Mouse (Mus musculus) Patski (cell line): ENCODE measurements around the gene Cfdp1. TPM values are rescaled to one million over a fixed set of nuclear protein-coding genes. Genes with fewer than 3 reads are reported as not detected.

Source experiments
- ATAC-seq: fragments of 100-300 bp; one replicate; pipeline ENCODE4 v1.8.0; 2021
- CTCF ChIA-PET: fragments of 350-600 bp; sonication (Branson Sonifier 250); formaldehyde crosslinking; loops from one replicate; lab custom pipeline; 2022; ENCODE audit warnings: inconsistent platforms; lab: Charles Lee
- POLR2A ChIA-PET: fragments of 350-600 bp; sonication (Branson Sonifier 250); formaldehyde crosslinking; loops from one replicate; lab custom pipeline; 2022; ENCODE audit warnings: antibody characterized with exemption, inconsistent platforms; lab: Charles Lee
- DNase-seq: peaks from one replicate; pipeline ENCODE4 v3.0.0-alpha.2; 2011; ENCODE audit warnings: low read depth, low spot score
- H3K27me3 ChIP-seq: fragments of 371-371 bp; one replicate; pipeline ENCODE4 v1.5.1; 2021
- CTCF ChIP-seq: fragments of 100-300 bp; IDR thresholded peaks from one replicate; pipeline ENCODE4 v1.5.1; 2021
- in situ Hi-C: fragments of 300-500 bp; cut with MboI; formaldehyde crosslinking; loops from 3 replicates; pipeline ENCODE4 v1.11.1; 2018; ENCODE audit warnings: low pct_unique_long_range_greater_than_20kb, mixed read lengths
- polyA plus RNA-seq: library from polyadenylated mRNA; unstranded; gene quantifications from one replicate; pipeline ENCODE4 v1.2.3, GENCODE M21; 2021

The Cfdp1 gene
- polyA plus RNA-seq, 1 experiment from 2014 or later, result 179 TPM

DNA sequence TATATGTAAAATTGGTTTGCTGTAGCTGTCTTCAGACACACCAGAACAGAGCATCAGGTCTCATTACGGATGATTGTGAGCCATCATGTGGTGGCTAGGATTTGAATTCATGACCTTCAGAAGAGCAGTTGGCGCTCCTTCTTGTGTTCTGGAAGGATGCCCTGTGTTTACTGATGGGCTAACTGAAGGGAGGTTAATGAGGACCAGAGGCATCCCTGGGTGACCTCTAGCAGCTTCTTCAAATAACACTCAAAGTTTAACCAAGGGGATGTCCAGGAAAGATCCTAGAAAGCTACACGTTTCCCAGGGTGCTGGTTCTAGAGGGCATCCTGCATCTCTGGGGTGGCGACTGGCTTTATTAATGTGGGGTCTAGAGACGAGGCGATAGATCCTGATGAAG, 99.4 kb downstream of the Cfdp1 start:
- H3K27me3 ChIP-seq, result no peaks in the 10 kb centered on the region
- ChIA-PET CTCF (interaction anchor here (1.1 kb wide), 1 partner anchor 9 kb away, joined by 3 read pairs; no protein-coding TSS in a partner anchor), POLR2A (no interaction called here)
- ATAC-seq (no peak), DNase-seq (no peak)
- in situ Hi-C loops, result no loop called here
- TF ChIP-seq CTCF, result no peak

DNA sequence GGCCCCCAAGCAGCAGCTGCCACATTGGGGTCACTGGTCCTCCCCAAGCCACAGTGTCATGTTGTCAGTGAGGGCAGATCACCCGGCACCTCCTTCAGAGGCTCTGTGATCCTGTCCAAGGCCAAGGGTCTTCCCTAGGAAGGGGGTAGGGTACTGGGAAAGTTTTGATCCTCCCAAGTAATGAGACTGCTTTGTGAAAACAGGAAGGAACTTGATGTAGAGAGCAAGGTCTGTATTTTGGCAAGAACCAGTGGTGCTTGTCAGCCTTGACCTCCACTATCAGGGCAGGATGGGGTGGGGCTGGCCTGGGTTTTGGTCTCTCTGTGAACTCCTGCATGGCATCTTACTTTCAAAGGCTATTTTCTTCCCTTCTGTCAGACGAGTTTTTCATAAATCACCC, 100.0 kb downstream of the Cfdp1 start:
- ATAC-seq, result no peak

DNA sequence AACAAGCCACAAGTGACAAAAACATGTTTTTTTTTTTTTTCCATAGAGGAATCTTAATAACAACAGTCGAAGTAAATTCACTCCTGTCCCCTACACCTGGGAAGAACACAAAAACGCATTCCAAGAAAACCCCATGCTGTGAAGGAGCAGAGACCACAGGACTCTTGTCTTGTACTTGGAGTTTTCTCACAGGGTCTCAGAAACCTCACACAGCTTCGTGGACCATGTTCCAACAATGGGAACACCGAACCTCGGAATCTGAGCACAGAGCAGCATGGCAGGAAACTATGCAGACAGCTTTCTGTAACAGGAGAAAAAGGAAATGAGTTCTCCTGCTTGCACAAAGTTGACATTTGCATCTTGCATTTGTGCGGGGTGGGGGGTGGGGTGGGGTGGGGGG, 105.3 kb downstream of the Cfdp1 start:
- no peaks in the 10 kb centered on the region for H3K27me3 ChIP-seq
- TF ChIP-seq CTCF, result no peak
- in situ Hi-C loops, result loop anchor here (5.0 to 25.0 kb wide), 2 partner anchors 41 to 961 kb away; no protein-coding TSS in a partner anchor
- ATAC-seq, result no peak
- CTCF ChIA-PET, result no interaction called here
- POLR2A ChIA-PET, result no interaction called here
- no peak for DNase-seq

More for the DNA sequence above, 100.0 kb downstream of the Cfdp1 start:
- ChIA-PET CTCF (interaction anchor here (1.1 kb wide), 1 partner anchor 10 kb away, joined by 3 read pairs; no protein-coding TSS in a partner anchor), POLR2A (interaction anchor here (1.0 to 1.1 kb wide), 2 partner anchors 22 to 24 kb away, joined by 4 read pairs; no protein-coding TSS in a partner anchor)
- no peak for TF ChIP-seq CTCF
- in situ Hi-C loops, result no loop called here
- H3K27me3 ChIP-seq, result no peaks in the 10 kb centered on the region
- DNase-seq, result no peak

DNA sequence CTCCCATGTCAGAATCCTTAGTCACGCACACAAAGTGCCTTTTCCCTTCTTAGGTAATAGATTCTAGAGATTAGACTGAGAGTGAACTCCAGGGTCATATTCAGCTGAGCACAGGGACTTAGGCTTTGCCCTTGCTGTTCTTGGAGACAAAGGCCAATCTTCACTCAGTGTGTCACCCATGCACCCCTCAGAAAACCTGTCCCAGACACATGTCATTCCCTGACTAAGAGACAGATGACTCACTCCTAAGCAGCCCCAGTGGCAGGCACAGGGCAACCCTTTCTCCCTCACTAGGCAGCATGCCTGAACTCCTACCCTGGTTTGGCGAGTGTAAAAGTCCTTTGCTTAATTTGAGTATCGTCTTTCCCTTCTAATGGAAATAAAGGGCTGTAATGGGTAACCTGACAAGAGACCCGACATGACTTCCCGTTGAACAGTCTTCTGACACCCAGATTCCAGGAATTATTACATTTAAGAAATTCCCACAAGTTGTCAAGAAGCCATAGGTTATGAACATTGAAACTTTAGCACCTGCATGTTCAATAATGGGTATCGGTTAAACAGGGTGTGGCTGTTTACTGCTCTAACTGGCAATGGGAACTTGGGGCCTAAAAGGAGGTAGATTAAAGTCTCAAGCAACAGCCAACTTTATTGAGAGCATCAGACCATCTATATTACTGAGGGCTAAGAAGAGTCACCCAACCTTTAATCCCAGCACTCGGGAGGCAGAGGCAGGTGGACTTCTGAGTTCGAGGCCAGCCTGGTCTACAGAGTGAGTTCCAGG, 106.0 kb downstream of the Cfdp1 start:
- no peak for DNase-seq
- in situ Hi-C loops, result loop anchor here (5.0 to 25.0 kb wide), 2 partner anchors 41 to 961 kb away; no protein-coding TSS in a partner anchor
- ChIA-PET POLR2A (interaction anchor here (10.1 kb wide), 1 partner anchor 15 kb away, joined by 99 read pairs; no protein-coding TSS in a partner anchor), CTCF (no interaction called here)
- ATAC-seq, result peak; percentile 40
- H3K27me3 ChIP-seq, result no peaks in the 10 kb centered on the region
- no peak for TF ChIP-seq CTCF

DNA sequence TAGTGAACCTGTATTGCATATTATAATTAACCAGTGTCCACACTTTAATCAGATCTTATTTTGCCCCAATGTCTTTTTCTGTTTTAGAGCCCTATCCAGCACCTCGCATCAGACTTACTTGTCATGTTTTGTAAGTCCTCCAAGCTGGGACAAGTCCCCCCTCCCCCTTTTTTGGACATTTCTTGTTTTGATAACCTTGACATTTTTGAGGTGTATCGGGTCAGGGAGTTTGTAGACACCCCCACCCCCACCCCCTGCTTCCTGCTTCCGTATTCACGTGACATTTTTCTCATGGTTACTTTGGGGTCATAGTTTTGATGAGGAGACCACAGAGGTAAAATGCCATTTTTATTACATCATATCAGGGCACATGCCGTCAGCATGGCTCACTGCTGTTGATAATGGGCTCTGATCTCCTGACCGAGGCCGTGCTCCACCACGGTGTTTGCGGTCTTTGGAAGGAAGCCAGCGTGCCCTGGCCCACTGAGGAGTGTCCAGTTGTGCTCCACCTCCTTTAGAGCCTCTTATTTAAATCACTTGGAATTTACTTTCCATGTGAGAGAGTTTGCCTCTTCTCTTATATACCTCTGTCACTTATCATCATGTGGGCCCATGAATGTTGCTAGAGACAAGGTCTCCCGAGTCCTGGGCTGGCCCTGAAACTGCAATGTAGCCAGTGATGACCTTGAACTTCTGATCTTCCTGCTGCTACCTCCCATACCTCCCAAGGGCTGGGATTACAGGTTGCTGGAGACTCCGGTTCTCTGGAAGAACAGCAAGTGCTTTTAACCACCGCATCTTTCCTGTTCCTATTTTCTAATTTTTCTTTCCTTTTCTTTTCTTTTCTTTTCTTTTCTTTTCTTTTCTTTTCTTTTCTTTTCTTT, 107.3 kb downstream of the Cfdp1 start:
- ATAC-seq (peak; percentile 28), DNase-seq (peak; percentile 84)
- in situ Hi-C loops, result loop anchor here (5.0 to 25.0 kb wide), 2 partner anchors 40 to 960 kb away; no protein-coding TSS in a partner anchor
- ChIA-PET CTCF (interaction anchor here (0.6 to 2.5 kb wide), 4 partner anchors 12 to 79 kb away, joined by 3 to 20 read pairs (median 4); no protein-coding TSS in a partner anchor), POLR2A (interaction anchor here (1.3 to 10.1 kb wide), 4 partner anchors 14 to 38 kb away, joined by 3 to 99 read pairs (median 6); no protein-coding TSS in a partner anchor)
- no peaks in the 10 kb centered on the region for H3K27me3 ChIP-seq
- TF ChIP-seq CTCF, result no peak

DNA sequence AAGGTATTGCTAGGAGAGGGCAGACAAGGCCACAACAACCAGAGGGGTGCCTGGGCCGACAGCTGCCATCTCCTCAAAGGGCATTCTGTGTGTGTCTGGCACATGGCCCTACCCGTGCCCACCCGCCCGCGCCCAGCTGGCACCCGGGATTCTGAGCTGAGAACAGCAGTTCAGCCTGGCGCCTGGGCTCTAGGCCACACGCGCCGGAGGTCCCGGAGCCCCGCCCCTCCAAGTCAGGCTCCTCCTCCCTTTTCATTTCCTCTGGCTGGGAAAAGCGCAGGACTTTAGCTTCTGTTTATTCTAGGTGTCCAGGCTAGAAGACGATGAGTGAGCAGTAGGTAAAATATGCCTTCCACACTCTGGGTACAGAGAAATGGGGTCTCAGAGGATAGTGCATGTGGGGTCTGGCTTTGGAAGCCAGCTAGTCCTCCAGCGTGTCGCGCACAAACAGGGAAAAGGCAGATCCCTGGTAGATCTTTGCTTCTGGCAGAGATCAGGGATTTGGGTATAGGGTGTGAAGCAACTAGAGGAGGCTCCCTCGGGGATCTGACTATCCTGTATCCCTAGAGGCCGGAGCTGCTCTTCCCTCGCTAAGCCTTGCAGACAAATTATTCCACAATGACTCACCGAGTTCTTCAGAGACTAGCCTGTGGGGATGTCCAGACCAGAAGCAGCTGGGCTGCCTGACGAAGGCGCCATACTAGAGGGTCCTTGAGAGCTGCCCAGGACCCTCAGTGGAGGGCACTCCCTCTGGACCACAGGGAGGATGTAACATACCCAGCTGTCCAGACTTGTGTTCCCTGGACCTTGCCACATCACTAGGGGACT, 108.3 kb downstream of the Cfdp1 start:
- TF ChIP-seq CTCF, result no peak
- DNase-seq, result peak; percentile 89

DNA sequence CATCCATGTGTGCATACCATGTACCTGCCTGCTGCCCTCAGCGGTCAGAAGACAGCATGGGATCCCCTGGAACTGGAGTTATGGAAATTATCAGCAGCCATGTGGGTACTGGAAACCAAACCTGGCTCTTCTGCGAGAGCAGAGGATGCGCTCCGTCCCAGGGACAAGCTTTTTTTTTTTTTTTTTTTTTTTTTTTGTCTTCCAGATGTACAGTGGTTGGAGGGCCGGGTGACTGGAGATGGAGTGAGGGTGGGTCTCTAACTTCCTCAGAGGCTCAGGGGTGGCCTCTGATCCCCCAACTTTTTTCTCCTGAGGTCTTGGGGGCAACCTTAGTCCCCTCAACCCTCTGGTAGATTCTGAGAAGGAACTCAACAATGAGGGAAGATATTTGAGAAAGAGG, 109.0 kb downstream of the Cfdp1 start:
- in situ Hi-C loops, result loop anchor here (5.0 to 25.0 kb wide), 2 partner anchors 38 to 958 kb away; no protein-coding TSS in a partner anchor

More for the DNA sequence above, 108.3 kb downstream of the Cfdp1 start:
- ATAC-seq, result peak; percentile 76
- ChIA-PET POLR2A (interaction anchor here (1.0 to 10.1 kb wide), 6 partner anchors 13 to 63 kb away, joined by 3 to 99 read pairs (median 4); no protein-coding TSS in a partner anchor), CTCF (interaction anchor here (0.6 to 2.5 kb wide), 4 partner anchors 11 to 80 kb away, joined by 3 to 20 read pairs (median 4); no protein-coding TSS in a partner anchor)
- in situ Hi-C loops, result loop anchor here (5.0 to 25.0 kb wide), 2 partner anchors 39 to 959 kb away; no protein-coding TSS in a partner anchor
- H3K27me3 ChIP-seq, result no peaks in the 10 kb centered on the region

DNA sequence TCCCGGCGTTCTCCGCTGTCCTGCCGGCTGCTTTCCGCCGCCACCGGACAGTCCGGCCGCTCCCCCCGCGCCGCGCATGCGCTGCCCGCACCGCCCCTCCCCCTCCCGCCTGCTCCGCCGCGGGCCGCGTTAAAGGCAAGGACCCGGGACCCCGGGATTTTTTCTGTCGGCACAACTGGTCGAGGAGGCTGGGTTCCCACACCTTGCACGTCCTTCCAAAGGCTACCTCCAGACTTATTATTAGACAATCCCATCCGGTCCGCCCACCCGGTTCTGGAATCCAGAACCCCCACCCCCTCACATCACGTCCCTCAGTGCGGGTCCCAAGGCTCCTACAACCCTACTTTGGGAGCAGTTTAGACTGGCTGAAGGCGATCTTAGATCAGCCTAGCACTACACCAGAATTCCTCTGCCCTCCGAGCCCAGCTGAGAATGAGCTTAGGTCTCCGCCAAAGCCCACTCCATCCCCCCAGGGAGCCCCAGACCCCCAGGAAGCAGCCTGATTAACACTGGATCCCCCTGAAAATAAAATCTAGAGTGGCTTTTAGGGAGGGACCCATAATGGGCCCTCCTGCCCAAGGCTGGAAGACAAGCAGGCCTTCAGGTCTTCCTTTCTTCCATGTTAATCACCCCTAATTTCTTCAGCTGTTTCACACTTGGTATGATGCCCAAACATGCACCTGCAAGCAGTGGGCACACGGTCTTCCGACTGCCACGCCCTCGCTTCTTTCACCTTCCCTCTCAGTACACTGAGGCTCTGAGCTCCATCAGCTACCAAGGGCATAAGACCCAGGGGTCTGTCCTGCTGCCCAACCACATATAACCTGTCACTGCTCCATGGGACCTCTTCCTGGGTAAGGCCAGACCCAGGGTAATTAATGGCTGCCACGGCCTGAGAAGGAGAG, 110.0 kb downstream of the Cfdp1 start, which contains the start of gene Bcar1:
Bcar1 (minus strand) TSS at position 18 of the 905 bp plus-strand sequence.
- TF ChIP-seq CTCF, result no peak
- POLR2A ChIA-PET, result interaction anchor here (1.0 to 10.1 kb wide), 2 partner anchors 11 to 32 kb away, joined by 3 to 99 read pairs; no protein-coding TSS in a partner anchor
- CTCF ChIA-PET, result interaction anchor here (1.1 kb wide), 1 partner anchor 12 kb away, joined by 3 read pairs; no protein-coding TSS in a partner anchor
- in situ Hi-C loops, result loop anchor here (25.0 kb wide), 1 partner anchor 957 kb away; no protein-coding TSS in a partner anchor
- H3K27me3 ChIP-seq, result no peaks in the 10 kb centered on the region
- no peak for DNase-seq
- ATAC-seq, result no peak

More for the DNA sequence above, 109.0 kb downstream of the Cfdp1 start:
- H3K27me3 ChIP-seq, result no peaks in the 10 kb centered on the region
- ChIA-PET CTCF (interaction anchor here (2.5 kb wide), 1 partner anchor 10 kb away, joined by 20 read pairs; no protein-coding TSS in a partner anchor), POLR2A (interaction anchor here (1.0 to 10.1 kb wide), 4 partner anchors 12 to 63 kb away, joined by 3 to 99 read pairs (median 6); no protein-coding TSS in a partner anchor)
- no peak for ATAC-seq
- no peak for DNase-seq
- no peak for TF ChIP-seq CTCF
